Mouse (Mus musculus) liver, embryonic 16.5 days (tissue): ENCODE results near the gene Kcnq2. TPM values are rescaled to one million over a fixed set of nuclear protein-coding genes. Genes with fewer than 3 reads are reported as not detected.

Experiments used
- ATAC-seq: fragments of 200-750 bp; cut with Nextera tagmentation; 2 replicates; pipeline ENCODE4 v1.8.0; 2017; ENCODE audit warnings: low read depth, mild to moderate bottlenecking, moderate number of reproducible peaks, moderate library complexity
- H3K27ac ChIP-seq: fragments of 300-500 bp; sonication (generic); 2 replicates; pipeline ENCODE4 v1.5.1; 2014; ENCODE audit warnings: mild to moderate bottlenecking, low read length
- H3K27me3 ChIP-seq: fragments of 300-500 bp; sonication (generic); 2 replicates; pipeline ENCODE4 v1.6.1; 2014; ENCODE audit warnings: low read depth, low read length, mixed read lengths; ENCODE audit not compliant: control insufficient read depth, insufficient read depth
- H3K36me3 ChIP-seq: fragments of 300-500 bp; sonication (generic); 2 replicates; pipeline ENCODE4 v1.6.1; 2014; ENCODE audit warnings: mild to moderate bottlenecking; ENCODE audit not compliant: control insufficient read depth, insufficient read depth
- H3K4me1 ChIP-seq: fragments of 300-500 bp; sonication (generic); 2 replicates; pipeline ENCODE4 v1.6.1; 2014; ENCODE audit warnings: low read depth, low read length, mixed read lengths; ENCODE audit not compliant: control insufficient read depth
- H3K4me2 ChIP-seq: fragments of 300-500 bp; sonication (generic); 2 replicates; pipeline ENCODE4 v1.6.1; 2014; ENCODE audit warnings: low read depth, low read length, mixed read lengths
- H3K4me3 ChIP-seq: fragments of 300-500 bp; sonication (generic); 2 replicates; pipeline ENCODE4 v1.5.1; 2014; ENCODE audit warnings: low read depth, mild to moderate bottlenecking, low read length
- H3K9ac ChIP-seq: fragments of 300-500 bp; sonication (generic); 2 replicates; pipeline ENCODE4 v1.6.1; 2014; ENCODE audit warnings: low read depth, low read length
- H3K9me3 ChIP-seq: fragments of 300-500 bp; sonication (generic); replicated peaks from 2 replicates; pipeline ENCODE4 v1.6.1; 2016; ENCODE audit warnings: low read length; ENCODE audit not compliant: control insufficient read depth
- WGBS: fragments of 180-500 bp; shearing (Covaris S2); extraction: QIAGEN DNeasy Blood & Tissue Kit; methylation state at CpG from one replicate; pipeline ENCODE4 v1.1.7; 2014; ENCODE audit not compliant: insufficient replicate concordance; 5-methylcytosine and 5-hydroxymethylcytosine counted together
- polyA plus RNA-seq: library from polyadenylated mRNA; unstranded; fragments of >200 nt; fragmentation: Nextera tagmentation; extraction: Ambion mirVana; gene quantifications from 2 replicates; pipeline ENCODE4 v1.2.1, GENCODE M21; 2015

Kcnq2 gene
- polyA plus RNA-seq, 1 experiment from 2014 or later = 0.32 TPM

- H3K27ac ChIP-seq = no peak overlapping the region
- ATAC-seq = no peak
- peaks cover 19% of the 10 kb centered on the region for H3K27me3 ChIP-seq
- H3K4me2 ChIP-seq = no peak overlapping the region
- no peaks in the 10 kb centered on the region for H3K36me3 ChIP-seq
- H3K4me3 ChIP-seq = no peak overlapping the region
- H3K9ac ChIP-seq = no peak overlapping the region
- H3K9me3 ChIP-seq = no peaks in the 10 kb centered on the region
- 63% methylated on average over 5 of the region's 5 CpGs for WGBS
- H3K4me1 ChIP-seq = no peaks in the 10 kb centered on the region; the same call in 1 of the 2 replicates
These were observed 4.6 kb upstream of the Kcnq2 start for GRCm38 (mm10) chr2:181139641-181140193.

GRCm38 (mm10) chr2:181136934-181137333 lies 1.8 kb upstream of the Kcnq2 start:
- H3K36me3 ChIP-seq = no peaks in the 10 kb centered on the region
- WGBS = 4% methylated on average over 6 of the region's 6 CpGs
- no peaks in the 10 kb centered on the region for H3K9me3 ChIP-seq
- no peak overlapping the region for H3K27ac ChIP-seq
- H3K4me3 ChIP-seq = no peak overlapping the region
- no peak overlapping the region for H3K4me2 ChIP-seq
- H3K9ac ChIP-seq = no peak overlapping the region
- H3K27me3 ChIP-seq = peaks cover 39% of the 10 kb centered on the region
- no peaks in the 10 kb centered on the region; the same call in 1 of the 2 replicates for H3K4me1 ChIP-seq
- no peak for ATAC-seq

- Histone ChIP-seq H3K9me3 (no peaks in the 10 kb centered on the region), H3K27ac (no peak overlapping the region), H3K36me3 (no peaks in the 10 kb centered on the region), H3K27me3 (peaks cover 39% of the 10 kb centered on the region), H3K4me2 (no peak overlapping the region), H3K9ac (no peak overlapping the region), H3K4me3 (no peak overlapping the region), H3K4me1 (no peaks in the 10 kb centered on the region; the same call in 1 of the 2 replicates)
- no peak for ATAC-seq
- 14% methylated on average over 4 of the region's 4 CpGs for WGBS
These were observed 332 bp upstream of the Kcnq2 start for GRCm38 (mm10) chr2:181135446-181135818.

- H3K4me2 ChIP-seq = no peak overlapping the region
- no peak overlapping the region for H3K9ac ChIP-seq
- no peaks in the 10 kb centered on the region for H3K36me3 ChIP-seq
- no peak overlapping the region for H3K27ac ChIP-seq
- ATAC-seq = no peak
- no peaks in the 10 kb centered on the region for H3K9me3 ChIP-seq
- H3K27me3 ChIP-seq = peaks cover 39% of the 10 kb centered on the region
- no peak overlapping the region for H3K4me3 ChIP-seq
- WGBS = 9% methylated on average over 22 of the region's 22 CpGs
- no peaks in the 10 kb centered on the region; the same call in 1 of the 2 replicates for H3K4me1 ChIP-seq
These were observed 1.1 kb downstream of the Kcnq2 start for GRCm38 (mm10) chr2:181133837-181134590.

- Histone ChIP-seq H3K4me2 (no peak overlapping the region), H3K4me1 (no peaks in the 10 kb centered on the region; the same call in 1 of the 2 replicates), H3K27ac (no peak overlapping the region), H3K36me3 (no peaks in the 10 kb centered on the region), H3K4me3 (no peak overlapping the region), H3K27me3 (peaks cover 25% of the 10 kb centered on the region), H3K9ac (no peak overlapping the region), H3K9me3 (no peaks in the 10 kb centered on the region)
- WGBS = 54% methylated on average over 4 of the region's 4 CpGs
- ATAC-seq = no peak
These were observed 4.9 kb downstream of the Kcnq2 start for GRCm38 (mm10) chr2:181130245-181130644.

- 52% methylated on average over 4 of the region's 4 CpGs for WGBS
- H3K9me3 ChIP-seq = no peaks in the 10 kb centered on the region
- no peak overlapping the region for H3K9ac ChIP-seq
- no peak overlapping the region for H3K4me3 ChIP-seq
- no peak overlapping the region for H3K4me2 ChIP-seq
- no peaks in the 10 kb centered on the region for H3K4me1 ChIP-seq
- H3K27me3 ChIP-seq = peaks cover 13% of the 10 kb centered on the region
- ATAC-seq = no peak
- H3K27ac ChIP-seq = no peak overlapping the region
- no peaks in the 10 kb centered on the region for H3K36me3 ChIP-seq
These were observed 6.1 kb downstream of the Kcnq2 start for GRCm38 (mm10) chr2:181128963-181129362.

GRCm38 (mm10) chr2:181127786-181128185 lies 7.3 kb downstream of the Kcnq2 start:
- Histone ChIP-seq H3K9me3 (no peaks in the 10 kb centered on the region), H3K27ac (no peak overlapping the region), H3K36me3 (no peaks in the 10 kb centered on the region), H3K9ac (no peak overlapping the region), H3K4me3 (no peak overlapping the region), H3K4me2 (no peak overlapping the region), H3K27me3 (peaks cover under 1% of the 10 kb centered on the region; the same call in 1 of the 2 replicates), H3K4me1 (no peaks in the 10 kb centered on the region)
- 25% methylated on average over 3 of the region's 3 CpGs for WGBS
- no peak for ATAC-seq

- 31% methylated on average over 7 of the region's 7 CpGs for WGBS
- Histone ChIP-seq H3K9ac (no peak overlapping the region), H3K4me1 (no peaks in the 10 kb centered on the region), H3K4me3 (no peak overlapping the region), H3K4me2 (no peak overlapping the region), H3K36me3 (no peaks in the 10 kb centered on the region), H3K27ac (no peak overlapping the region), H3K27me3 (no peaks in the 10 kb centered on the region), H3K9me3 (no peaks in the 10 kb centered on the region)
- ATAC-seq = no peak
These were observed 9.2 kb downstream of the Kcnq2 start for GRCm38 (mm10) chr2:181125726-181126455.

- Histone ChIP-seq H3K9me3 (no peaks in the 10 kb centered on the region), H3K4me2 (no peak overlapping the region), H3K4me3 (no peak overlapping the region), H3K9ac (no peak overlapping the region), H3K36me3 (no peaks in the 10 kb centered on the region), H3K4me1 (no peaks in the 10 kb centered on the region), H3K27me3 (peaks cover 3% of the 10 kb centered on the region; the same call in 1 of the 2 replicates), H3K27ac (no peak overlapping the region)
- no peak for ATAC-seq
These were observed 12.5 kb downstream of the Kcnq2 start for GRCm38 (mm10) chr2:181122642-181123041.
